Mouse (Mus musculus) c-Kit-positive CD71-negative TER-119-negative erythroid progenitor cells, embryonic 14.5 days (primary cell): ENCODE data around the gene Cdc14a.

Experiments
- DNase-seq: peaks from one replicate; pipeline ENCODE4 v3.0.0-alpha.2; 2013; ENCODE audit warnings: low read depth

Gene Cdc14a

DNA sequence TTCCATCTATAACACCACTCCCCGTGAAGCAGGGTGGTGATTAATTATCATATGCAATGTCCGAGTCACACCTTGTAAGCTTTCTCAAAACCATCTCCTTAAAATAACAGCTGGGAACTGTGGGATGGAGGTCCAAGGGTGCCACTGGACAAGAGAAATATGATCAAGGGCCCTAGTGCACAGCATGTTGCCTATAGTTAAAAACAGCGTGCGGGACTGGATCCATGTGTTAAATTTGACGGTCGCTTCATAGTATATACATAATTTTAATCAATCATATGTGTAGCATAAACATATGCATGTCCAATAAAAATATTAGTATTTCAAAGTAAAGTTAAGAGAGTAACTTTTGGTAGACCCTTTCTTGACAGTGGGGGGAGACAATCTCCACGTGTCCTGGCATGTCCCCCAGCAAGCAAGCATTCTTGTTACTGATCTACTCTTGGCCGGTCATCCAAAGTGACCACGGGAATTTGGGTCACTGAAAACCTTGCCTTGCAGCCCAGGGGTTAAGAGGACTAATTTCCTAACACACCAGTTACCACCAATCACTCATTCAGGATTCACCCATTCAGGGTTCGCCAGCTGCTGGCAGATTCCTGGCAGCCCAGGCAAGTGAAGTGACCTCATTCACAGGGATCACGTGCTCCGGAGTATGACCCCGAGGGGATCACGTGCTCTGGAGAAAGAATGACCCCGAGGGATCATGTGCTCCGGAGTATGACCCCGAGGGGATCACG lies 94.6 kb downstream of the Cdc14a start:
- no peak for DNase-seq

DNA sequence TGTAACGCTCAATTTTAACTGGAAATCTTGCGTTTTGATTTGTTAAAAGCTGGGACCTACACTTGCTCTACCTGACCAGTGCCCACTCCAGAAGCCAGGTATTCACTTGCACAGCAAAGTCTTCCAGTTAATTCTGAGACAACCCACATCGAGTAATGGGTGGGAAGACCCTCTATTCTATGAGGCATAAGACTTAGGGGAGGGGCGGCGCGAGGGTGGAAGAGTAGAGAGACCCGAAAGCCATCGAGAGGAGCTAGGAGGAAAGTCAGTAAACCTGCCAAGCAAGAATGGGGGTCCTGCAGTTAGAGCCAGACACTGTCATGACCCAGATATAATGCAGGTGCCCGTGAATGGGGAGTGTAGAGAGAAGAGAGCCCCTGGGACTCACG lies 96.2 kb downstream of the Cdc14a start:
- DNase-seq, result no peak

GRCm38 (mm10) chr3:116327001-116327615 lies 96.7 kb downstream of the Cdc14a start:
- peak; percentile 60 for DNase-seq

DNA sequence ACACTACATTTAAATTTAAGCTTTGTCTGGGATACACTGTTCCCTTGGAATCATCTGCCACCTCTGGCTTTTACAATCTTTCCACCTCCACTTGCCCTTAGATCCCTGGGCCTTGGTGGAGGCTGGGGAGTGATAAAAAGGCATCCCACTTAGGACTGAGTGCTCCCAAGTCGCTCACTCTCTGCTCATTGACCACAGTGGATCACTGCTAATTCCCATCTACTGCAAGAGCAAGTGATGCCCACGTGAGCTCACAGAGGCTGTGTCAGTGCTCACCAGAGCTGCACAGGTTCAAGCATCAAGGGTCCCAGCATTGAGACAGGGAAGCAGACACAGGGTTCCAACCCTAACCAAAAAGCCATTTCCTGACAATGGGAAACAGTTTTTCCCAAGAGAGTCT lies 98.3 kb downstream of the Cdc14a start:
- no peak for DNase-seq

DNA sequence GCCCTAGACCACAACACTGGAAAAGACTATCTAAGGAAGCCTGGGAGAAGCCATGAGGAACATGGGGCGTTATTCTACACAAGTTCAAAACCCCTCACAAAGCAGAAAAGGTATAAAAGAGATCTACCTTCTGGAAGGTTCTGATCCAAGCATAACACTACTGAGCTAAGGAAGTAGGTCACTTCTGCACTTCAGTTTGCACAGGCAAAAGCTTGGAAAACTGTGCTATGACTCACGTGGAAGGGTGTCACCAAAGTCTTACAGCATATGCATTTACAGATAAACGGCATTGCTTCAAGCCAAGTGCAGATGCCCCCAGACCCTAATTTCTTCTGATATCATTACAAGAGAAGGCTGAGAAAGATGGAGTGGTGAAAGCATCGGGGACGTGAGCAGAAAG lies 104.1 kb downstream of the Cdc14a start:
- no peak for DNase-seq

DNA sequence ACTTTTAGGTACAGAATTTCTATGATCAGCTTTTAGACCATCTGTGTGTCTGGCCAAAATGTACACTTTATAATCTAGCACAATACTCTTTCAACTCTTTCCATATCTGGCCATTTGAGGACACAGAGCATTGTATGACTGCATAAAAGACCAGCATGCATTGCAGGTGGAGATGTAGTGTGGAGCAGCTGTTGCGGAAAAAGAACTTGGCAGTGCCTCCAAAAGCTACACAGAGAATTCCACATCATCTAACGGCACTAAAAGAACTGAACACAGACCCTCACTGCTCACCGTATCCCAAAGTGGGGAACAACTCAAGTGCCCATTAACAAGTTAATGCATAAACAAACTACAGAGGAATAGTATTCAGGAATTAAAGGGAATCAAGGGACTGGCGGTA lies 112.0 kb downstream of the Cdc14a start:
- DNase-seq, result no peak

DNA sequence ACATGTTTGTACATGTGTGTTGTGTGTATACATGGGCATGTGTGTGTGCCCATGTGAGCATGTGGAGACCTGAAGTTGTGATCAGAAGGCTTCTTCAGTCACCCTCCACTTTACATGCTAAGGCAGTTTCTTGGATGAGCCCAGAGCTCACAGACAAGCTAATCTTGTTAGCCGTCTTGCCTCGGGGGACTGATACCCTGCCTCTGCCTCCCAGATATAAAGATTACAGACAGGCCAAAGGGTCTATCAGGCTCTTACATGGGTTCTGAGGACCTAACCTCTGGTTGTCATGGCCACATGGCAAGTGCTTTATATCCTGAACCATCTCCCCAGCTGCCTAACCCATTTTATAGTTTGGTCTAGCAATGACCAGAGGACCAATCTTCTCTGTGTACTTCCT lies 112.7 kb downstream of the Cdc14a start:
- DNase-seq, result no peak

DNA sequence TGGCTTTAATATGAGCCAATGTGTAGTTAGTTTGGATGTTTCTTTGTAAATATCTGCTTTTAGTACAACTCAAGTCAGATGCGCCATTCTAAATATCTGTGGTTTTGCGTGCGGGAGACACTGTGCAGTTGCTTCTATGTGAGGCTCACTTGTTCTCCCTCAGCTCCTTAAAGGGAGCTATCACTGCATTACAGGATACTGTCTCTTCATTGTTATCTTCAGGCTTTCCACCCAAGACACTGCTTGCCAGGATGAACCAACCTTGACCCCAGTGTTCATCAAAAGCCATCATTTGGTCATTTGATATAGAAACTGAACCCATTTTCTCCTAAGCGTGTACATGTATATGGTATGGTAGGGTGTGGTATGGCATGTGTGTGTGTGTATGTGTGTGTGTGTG lies 113.2 kb downstream of the Cdc14a start:
- no peak for DNase-seq

DNA sequence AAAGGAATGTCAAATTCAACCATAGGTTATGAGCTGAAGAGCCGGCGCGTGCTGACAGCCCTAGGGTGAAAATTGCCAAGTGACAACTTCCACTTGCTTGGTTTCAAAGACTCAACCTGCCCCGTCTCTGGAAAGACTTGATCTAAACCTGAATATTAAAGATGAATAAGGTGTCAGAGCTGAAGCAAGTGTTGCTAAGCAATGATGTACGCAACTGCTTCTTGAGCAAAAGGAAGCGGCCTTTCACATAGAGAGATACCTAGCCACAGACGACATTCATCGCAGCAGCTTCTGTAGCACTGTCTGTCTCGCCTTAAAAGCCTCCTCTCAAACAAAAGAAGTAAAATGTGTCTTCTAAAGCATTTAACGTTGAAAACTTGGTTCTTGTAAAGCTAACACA lies 113.8 kb downstream of the Cdc14a start:
- no peak for DNase-seq

DNA sequence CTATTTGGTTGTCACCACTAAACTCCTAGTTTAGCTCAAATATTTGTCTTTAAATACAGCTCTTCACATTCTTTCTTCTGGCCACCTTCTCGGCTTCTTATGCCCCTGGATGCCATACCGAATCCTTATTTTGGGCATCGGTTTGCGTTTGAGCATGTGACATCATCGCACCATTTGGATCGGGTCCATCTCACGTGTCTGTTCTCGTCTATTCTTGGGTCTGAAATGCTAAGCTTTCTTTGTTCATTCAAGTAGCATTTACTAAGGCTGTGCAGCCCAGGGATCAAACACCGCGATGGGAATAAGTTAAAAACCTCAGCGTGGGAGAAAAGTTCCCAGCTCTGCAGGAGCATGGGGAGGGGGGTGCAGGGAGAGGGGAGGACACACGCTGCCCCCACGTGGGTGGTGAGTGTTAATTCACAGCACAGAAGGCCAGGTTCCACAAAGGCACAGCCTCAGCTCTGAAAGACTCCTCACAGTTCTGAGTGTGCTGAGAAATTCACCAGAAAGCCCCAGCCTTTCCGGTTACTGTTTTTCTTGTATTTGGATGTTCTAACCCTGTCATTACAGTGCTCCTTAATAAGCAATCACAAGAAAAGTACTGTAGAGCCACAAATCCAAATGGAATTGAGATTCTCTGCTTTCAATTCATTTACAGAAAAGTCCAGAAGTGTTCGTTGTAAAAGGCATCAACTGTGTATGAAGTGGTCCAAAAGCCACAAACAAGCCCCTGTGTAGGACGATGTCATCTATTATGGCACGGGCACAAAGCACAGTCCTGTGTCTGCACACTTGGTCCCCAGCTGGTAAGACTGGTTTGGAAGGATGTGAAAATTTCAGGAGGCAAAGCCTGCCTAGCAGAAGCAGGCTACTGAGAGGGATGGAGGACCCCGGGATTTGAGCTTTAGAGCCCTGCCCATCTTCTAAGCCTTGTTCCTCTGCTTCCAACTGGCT lies 118.8 kb downstream of the Cdc14a start:
- DNase-seq, result no peak

DNA sequence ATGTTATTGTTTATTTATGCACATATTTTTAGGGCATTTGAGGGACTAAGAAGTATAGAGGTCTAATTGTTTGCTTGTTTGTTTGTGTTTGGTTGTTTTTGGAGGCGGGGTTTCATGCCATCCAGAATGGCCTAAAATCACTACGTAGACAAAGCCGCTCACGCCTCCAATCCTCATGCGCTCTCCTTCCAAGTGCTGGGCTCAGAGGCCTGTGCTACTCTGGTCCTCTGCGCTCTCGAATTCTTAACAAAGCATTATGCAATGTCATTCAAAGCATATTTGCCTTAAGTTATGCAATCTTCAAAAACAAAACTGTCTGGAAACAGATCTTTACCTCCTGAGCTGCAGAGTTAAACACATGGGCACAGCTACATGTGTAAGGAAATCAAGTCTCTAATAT lies 121.3 kb downstream of the Cdc14a start:
- DNase-seq, result no peak

DNA sequence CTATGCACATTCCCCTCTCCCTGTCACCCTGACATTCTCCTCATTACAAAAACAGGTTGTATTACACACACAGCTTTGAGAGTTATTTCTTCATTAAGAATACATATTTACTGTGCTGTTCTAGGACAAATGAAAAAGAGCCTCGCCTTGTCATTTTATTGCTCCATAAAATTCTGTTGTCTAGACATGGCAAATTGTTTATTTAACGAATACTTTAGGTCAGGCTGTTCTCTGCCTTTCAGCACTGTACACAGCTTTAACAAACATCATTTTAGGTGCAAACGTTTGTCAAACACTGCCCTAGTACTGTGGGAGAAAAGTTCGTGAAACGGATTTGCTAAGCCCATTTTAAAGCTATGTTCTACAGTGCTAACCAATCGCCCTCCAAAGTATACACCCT lies 122.1 kb downstream of the Cdc14a start:
- DNase-seq, result no peak

- no peak for DNase-seq
Measured at GRCm38 (mm10) chr3:116298727-116299126, 125.1 kb downstream of the Cdc14a start.

- no peak for DNase-seq
Measured at GRCm38 (mm10) chr3:116298003-116298402, 125.8 kb downstream of the Cdc14a start.

DNA sequence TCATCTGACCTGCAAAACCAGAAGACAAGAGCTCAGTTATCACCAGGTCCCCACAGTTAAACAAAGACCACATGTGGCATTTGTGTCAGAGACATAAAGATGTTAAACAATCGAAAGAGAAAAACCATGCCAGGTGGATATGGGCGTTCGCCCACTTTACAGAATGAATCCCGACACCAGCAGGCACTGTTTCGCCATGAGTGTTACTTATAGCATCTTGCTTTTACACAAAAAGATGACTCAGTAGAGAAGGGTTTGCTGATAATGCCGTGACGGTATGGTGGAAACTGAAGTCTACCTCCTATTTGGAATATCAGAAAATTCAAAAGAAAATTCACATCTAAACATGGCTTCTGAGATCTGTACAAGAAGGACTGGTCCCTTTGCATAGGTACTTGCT lies 126.7 kb downstream of the Cdc14a start:
- no peak for DNase-seq

DNA sequence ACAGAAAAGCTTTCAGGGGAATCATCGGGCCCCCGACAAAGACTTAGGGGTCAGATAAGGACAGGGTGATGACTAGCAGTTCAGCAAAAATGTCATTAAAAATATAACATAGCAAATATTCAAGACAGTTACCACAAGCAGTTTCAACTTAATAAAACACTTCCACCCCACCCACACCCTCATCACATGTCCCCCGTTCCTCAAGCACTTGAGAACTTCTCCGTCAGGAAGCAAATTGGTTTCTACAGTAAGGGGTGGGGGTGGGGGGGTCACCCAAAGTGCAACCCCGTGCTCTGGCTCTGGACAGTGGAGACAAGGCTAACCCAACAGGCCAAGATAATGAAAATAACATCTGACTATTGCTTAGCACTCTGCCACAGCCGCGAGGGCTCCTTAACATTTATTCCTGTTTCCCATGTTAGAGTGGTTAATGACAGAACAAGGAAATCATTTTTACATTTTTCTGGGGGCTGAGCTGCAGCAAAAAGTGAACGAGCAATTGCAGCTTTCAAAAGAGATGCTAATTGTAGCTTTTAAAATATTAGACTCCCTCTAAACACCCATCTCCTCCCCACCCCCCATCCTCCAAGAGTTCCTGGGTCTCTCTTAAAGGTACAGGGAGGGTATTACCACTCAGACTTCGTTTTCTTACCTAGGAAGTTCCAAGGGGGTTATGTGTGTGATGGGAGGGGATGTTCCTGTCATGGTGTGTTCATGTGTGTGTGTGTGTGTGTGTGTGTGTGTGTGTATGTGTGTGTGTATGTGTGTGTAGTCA lies 133.6 kb downstream of the Cdc14a start:
- DNase-seq, result no peak

DNA sequence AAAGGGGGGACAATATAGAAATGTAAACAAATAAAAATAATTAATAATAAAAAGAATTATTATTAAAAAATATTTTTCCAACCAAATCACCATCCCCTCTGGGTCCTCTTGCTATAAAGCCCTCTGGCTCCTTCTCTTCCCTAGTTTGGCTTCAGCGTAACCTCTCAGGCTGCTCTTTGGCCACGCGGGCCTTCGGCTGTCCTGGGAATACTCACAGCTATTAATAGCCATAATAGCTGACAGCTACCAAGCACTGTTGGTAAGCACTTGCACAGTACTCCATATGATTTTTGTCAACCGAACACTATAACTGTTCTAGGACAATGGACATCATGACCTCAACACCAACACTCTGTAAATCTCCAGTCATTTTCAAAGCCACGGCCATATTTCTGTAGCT lies 135.0 kb downstream of the Cdc14a start:
- no peak for DNase-seq

GRCm38 (mm10) chr3:116284735-116285134 lies 139.1 kb downstream of the Cdc14a start:
- DNase-seq, result no peak

GRCm38 (mm10) chr3:116283996-116284395 lies 139.8 kb downstream of the Cdc14a start:
- DNase-seq, result no peak

GRCm38 (mm10) chr3:116281663-116282062 lies 142.2 kb downstream of the Cdc14a start:
- no peak for DNase-seq

- DNase-seq, result no peak
Measured at GRCm38 (mm10) chr3:116277146-116277545, 146.7 kb downstream of the Cdc14a start.

GRCm38 (mm10) chr3:116271679-116272078 lies 152.2 kb downstream of the Cdc14a start:
- DNase-seq, result no peak
